Mouse (Mus musculus) ZHBTc4 (cell line): ENCODE data around the gene Olfr1358.
"Not testable (repeated sequence)": the region's sequence is repeated elsewhere in the genome, so short reads cannot be mapped to it uniquely, and the experiment has no call there.

Source experiments
- DNase-seq: peaks from one replicate; pipeline ENCODE4 v3.0.0-alpha.2; 2011; ENCODE audit warnings: low read depth, low spot score

Gene Olfr1358

GRCm38 (mm10) chr10:78517128-78517527 is at the start of gene Olfr1358:
Gene Olfr1358, plus strand, starts transcription at chr10:78517428.
- DNase-seq, result no peak

GRCm38 (mm10) chr10:78467761-78468310 is 49.4 kb upstream of the Olfr1358 start:
- DNase-seq, result no peak

GRCm38 (mm10) chr10:78470582-78471313 is 46.5 kb upstream of the Olfr1358 start:
- no peak for DNase-seq

GRCm38 (mm10) chr10:78472046-78472445 is 45.2 kb upstream of the Olfr1358 start:
- DNase-seq, result no peak

GRCm38 (mm10) chr10:78473434-78473833 is 43.8 kb upstream of the Olfr1358 start:
- DNase-seq, result no peak

GRCm38 (mm10) chr10:78474759-78475158 is 42.5 kb upstream of the Olfr1358 start:
- DNase-seq, result no peak

- DNase-seq, result no peak
Measured at GRCm38 (mm10) chr10:78476821-78477220, 40.4 kb upstream of the Olfr1358 start.

- DNase-seq, result no peak
Measured at GRCm38 (mm10) chr10:78480954-78481927, 36.0 kb upstream of the Olfr1358 start.

- peak; percentile 96 for DNase-seq
Measured at GRCm38 (mm10) chr10:78481928-78482499, 35.2 kb upstream of the Olfr1358 start.

- not testable (repeated sequence) for DNase-seq
Measured at GRCm38 (mm10) chr10:78485369-78485768, 31.9 kb upstream of the Olfr1358 start.

- no peak for DNase-seq
Measured at GRCm38 (mm10) chr10:78486871-78487270, 30.4 kb upstream of the Olfr1358 start.

- DNase-seq, result peak; percentile 92
Measured at GRCm38 (mm10) chr10:78487431-78488086, 29.7 kb upstream of the Olfr1358 start.

- peak; percentile 60 for DNase-seq
Measured at GRCm38 (mm10) chr10:78502986-78503733, 14.1 kb upstream of the Olfr1358 start.

GRCm38 (mm10) chr10:78519792-78520191 is 2.6 kb downstream of the Olfr1358 start:
- DNase-seq, result no peak

- DNase-seq, result peak; percentile 74
Measured at GRCm38 (mm10) chr10:78520260-78521005, 3.2 kb downstream of the Olfr1358 start.

GRCm38 (mm10) chr10:78525071-78525470 is 7.8 kb downstream of the Olfr1358 start:
- DNase-seq, result peak; percentile 54

GRCm38 (mm10) chr10:78525511-78525910 is 8.3 kb downstream of the Olfr1358 start:
- no peak for DNase-seq

- DNase-seq, result peak; percentile 51
Measured at GRCm38 (mm10) chr10:78540943-78541342, 23.7 kb downstream of the Olfr1358 start.

- no peak for DNase-seq
Measured at GRCm38 (mm10) chr10:78565070-78565469, 47.8 kb downstream of the Olfr1358 start.

GRCm38 (mm10) chr10:78569191-78569590 is 52.0 kb downstream of the Olfr1358 start:
- DNase-seq, result no peak
